Mouse (Mus musculus) cortical plate, adult 2 months (tissue): ENCODE results near the gene Bmp2k.

ENCODE experiments used
- CTCF ChIP-seq: fragments of 200-500 bp; IDR thresholded peaks from 2 replicates; pipeline ENCODE4 v1.5.1; 2011; ENCODE audit warnings: mild to moderate bottlenecking, control low read depth, low read length; ENCODE audit not compliant: insufficient read depth; ENCODE audit errors: extremely low read depth
- POLR2A ChIP-seq: fragments of 200-500 bp; IDR thresholded peaks from 2 replicates; pipeline ENCODE4 v1.6.1; 2011; ENCODE audit warnings: mild to moderate bottlenecking, low read length, control low read depth; ENCODE audit not compliant: insufficient read depth; ENCODE audit errors: extremely low read depth

DNA sequence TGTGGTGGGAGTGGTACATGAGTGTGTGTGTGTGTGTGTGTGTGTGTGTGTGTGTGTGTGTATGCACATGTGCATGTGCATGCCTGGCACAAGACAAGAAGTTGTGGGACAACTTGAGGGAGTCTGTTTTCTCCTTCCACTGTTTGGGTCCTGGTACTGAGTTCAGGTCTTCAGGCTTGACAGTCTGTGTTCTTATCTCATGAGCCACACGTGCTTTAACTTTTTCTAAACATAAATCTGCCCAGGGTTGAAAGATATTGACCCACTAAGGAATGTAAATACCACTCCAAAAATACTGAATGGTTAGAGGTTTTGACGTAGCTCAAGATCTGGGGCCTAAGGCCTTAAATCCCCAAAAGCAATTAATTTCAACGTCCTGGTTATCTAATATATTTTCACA lies 23.8 kb upstream of the Bmp2k start:
- TF ChIP-seq CTCF (no peak), POLR2A (no peak)
